Mouse (Mus musculus) urinary bladder, adult 2 months (tissue): ENCODE data around the gene Olfr1265. TPM values are rescaled to one million over a fixed set of nuclear protein-coding genes. Genes with fewer than 3 reads are reported as not detected.

ENCODE experiments used
- DNase-seq: peaks from one replicate; pipeline ENCODE4 v3.0.0; 2022; ENCODE audit warnings: low spot score
- polyA plus RNA-seq: library from polyadenylated mRNA; depleted of rRNA; stranded (reverse); fragments of >200 nt; gene quantifications from 2 replicates; pipeline ENCODE4 v1.2.3, GENCODE M21; 2012; rRNA removed

The Olfr1265 gene
- not detected in 2 replicates for polyA plus RNA-seq

DNA sequence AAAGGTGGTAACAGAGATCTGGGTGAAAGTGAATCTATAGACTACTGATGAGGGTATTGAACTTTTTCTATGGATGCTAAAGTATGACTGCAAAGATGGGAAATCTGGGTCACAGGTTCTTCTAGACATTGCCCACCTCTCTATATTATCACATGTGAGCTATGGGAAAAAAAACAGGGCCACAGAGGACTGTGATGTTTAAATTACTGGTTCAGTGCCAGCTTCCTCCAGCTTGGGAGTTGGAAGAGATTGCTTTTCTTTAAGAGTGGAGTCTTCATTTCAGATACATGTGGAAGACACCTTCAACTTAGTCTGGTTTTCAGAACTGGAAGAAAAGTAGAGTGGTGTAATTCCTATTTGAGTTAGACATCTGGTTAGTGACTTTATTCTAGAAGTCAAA lies at the start of gene Olfr1265:
Gene Olfr1265 (plus strand): TSS at position 301 of the 400 bp plus-strand sequence.
- DNase-seq, result no peak

DNA sequence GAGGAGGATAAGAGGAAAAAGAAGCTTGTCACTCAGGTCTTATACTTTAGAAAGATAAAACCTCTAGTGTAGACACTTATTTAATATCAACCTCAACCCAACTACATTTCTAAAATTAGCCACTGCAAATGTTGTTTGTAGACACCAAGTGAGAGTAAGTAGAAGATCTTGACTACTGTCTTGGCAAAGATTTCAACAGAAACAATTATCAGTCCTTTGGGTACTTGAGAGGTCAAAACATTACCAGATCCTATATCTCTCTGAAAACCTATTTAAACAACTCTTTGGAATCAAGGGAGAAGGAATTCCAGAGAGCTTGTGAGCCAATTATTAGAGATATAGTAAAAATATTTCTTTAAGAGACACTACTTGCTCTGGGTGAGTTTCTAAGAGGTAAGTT lies 44.2 kb upstream of the Olfr1265 start, which contains the start of gene Olfr1261:
Gene Olfr1261 (plus strand): TSS at position 301 of the 400 bp plus-strand sequence.
- DNase-seq, result no peak

DNA sequence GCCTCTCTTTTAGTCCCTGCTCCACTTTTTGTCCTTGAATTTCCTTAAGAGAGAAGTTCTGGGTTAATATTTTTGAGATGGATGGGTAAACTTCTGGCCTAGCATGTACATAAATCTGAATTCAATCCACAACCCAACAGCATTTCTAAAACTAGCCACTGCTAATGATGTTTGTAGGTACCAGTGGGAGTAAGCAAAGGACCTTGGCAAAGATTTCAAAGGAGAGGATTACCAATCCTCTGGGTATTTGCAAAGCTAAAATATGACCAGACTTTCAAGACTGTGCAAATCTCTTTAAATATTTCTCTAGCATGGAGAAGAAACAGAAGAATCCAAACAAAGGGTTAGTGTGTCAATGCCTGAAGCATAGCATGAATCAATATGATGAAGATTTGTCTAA lies 35.3 kb upstream of the Olfr1265 start, which contains the start of gene Olfr1262:
Gene Olfr1262 (plus strand): TSS at position 301 of the 400 bp plus-strand sequence.
- DNase-seq, result no peak

DNA sequence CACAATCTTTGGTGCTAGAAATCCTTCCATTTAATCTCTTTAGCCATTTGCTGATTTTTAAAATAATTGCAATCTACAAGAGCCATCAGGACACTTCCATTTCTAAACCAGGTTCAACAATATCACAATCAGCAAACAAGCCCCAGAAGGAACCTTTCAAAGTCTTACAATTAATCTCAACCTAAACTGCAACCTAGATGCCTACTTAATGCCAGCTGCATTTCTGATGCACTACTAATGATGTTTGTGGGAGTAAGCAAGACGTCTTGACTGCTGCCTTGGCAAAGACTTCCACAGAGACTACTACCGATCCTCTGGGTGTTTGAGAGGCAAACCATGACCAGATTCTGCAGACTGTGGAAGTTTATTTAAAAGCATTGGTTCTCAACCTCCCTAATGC lies 23.3 kb upstream of the Olfr1265 start, which contains the start of gene Olfr1263:
Gene Olfr1263 (plus strand): TSS at position 301 of the 400 bp plus-strand sequence.
- no peak for DNase-seq

DNA sequence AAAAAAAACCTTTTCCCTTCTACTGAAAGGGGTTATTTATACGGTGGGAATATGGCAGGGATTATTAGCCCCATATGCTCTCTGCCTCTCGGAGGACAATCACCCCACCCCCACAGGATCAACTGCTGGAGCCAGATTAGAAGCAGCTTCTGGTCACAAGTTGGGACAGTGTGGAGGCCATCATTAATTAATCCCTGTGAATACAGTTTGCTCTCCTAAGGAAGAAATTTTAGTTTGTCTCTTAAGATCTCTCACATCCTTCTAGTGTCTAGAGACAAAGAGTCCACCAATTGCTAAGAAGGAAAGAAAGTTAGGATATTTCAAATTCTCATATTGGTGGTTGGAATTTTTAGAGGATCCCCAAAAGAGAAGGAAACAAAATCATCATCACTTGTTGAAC lies 9.7 kb upstream of the Olfr1265 start, which contains the start of gene Olfr1264:
Gene Olfr1264 (minus strand): TSS at position 101 of the 400 bp plus-strand sequence.
- no peak for DNase-seq

DNA sequence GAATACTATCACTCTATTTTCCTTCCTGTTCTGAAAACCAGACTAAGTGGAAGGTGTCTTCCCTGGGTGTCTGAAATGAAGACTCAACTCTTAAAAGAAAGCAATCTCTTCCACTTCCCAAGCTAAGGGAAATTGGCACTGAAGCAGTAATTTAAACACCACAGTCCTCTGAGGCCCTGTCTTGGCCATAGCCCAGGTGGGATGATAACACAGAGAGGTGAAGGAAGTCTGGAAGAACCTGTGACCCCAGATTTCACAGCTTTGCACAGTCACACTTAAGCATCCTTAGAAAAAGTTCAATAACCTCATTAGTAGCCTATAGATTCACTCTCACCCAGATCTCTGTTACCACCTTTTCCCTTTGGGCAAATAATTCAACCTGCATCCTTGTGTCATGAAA lies 28.4 kb downstream of the Olfr1265 start, which contains the start of gene Olfr140:
Gene Olfr140 (minus strand): TSS at position 101 of the 400 bp plus-strand sequence.
- DNase-seq, result no peak

DNA sequence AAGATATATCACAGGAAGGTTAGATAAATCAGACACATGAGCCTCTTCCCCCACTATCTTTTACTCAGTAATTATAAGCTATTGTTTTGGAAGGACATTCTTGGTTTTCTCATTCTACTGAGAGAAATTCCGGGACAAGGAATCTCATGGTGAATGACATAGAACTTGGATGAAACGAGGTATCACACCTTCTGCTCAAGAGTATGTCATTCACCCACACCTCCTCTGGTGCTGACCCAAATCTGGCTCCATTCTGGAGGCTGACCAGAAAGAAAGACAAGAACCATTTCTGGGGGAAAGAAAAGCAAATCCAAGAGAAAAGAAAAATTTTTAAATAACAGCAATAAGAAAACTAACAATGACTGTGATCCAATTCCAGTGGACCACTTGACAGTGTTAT lies 34.9 kb downstream of the Olfr1265 start:
- DNase-seq, result no peak

Other genes starting within 250 kb of the Olfr1265 start
- gene Olfr1254, start 241.7 kb upstream of the Olfr1265 start, polyA plus RNA-seq, result not detected in 2 replicates
- not detected in 2 replicates for gene Olfr1255, start 223.3 kb upstream of the Olfr1265 start, polyA plus RNA-seq
- gene Olfr1256, start 193.8 kb upstream of the Olfr1265 start, polyA plus RNA-seq, result not detected in 2 replicates
- gene Olfr48, start 187.1 kb upstream of the Olfr1265 start, polyA plus RNA-seq, result not detected in 2 replicates
- gene Olfr1257, start 156.9 kb upstream of the Olfr1265 start, polyA plus RNA-seq, result not detected in 2 replicates
- not detected in 2 replicates for gene Olfr1258, start 108.0 kb upstream of the Olfr1265 start, polyA plus RNA-seq
- 0.03 and 0.07 TPM in 2 replicates for gene Olfr1259, start 86.7 kb upstream of the Olfr1265 start, polyA plus RNA-seq
- not detected in 2 replicates for gene Olfr1260, start 61.0 kb upstream of the Olfr1265 start, polyA plus RNA-seq
- not detected in 2 replicates for gene Olfr1261, start 44.1 kb upstream of the Olfr1265 start, polyA plus RNA-seq
- gene Olfr1262, start 35.2 kb upstream of the Olfr1265 start, polyA plus RNA-seq, result not detected in 2 replicates
- gene Olfr1263, start 23.2 kb upstream of the Olfr1265 start, polyA plus RNA-seq, result not detected in 2 replicates
- gene Olfr1264, start 9.8 kb upstream of the Olfr1265 start, polyA plus RNA-seq, result not detected in 2 replicates
- not detected in 2 replicates for gene Olfr140, start 28.3 kb downstream of the Olfr1265 start, polyA plus RNA-seq
- not detected in 2 replicates for gene Olfr1269, start 86.1 kb downstream of the Olfr1265 start, polyA plus RNA-seq
- not detected in 2 replicates for gene Olfr32, start 107.0 kb downstream of the Olfr1265 start, polyA plus RNA-seq
- gene Olfr1270, start 117.8 kb downstream of the Olfr1265 start, polyA plus RNA-seq, result not detected in 2 replicates
- not detected in 2 replicates for gene Olfr1506, start 189.2 kb downstream of the Olfr1265 start, polyA plus RNA-seq
- gene Olfr142, start 222.3 kb downstream of the Olfr1265 start, polyA plus RNA-seq, result not detected in 2 replicates
- not detected in 2 replicates for gene Olfr1271, start 235.7 kb downstream of the Olfr1265 start, polyA plus RNA-seq